Mouse (Mus musculus) forebrain, embryonic 14.5 days (tissue): ENCODE data around the gene Gm2244. TPM values are rescaled to one million over a fixed set of nuclear protein-coding genes. Genes with fewer than 3 reads are reported as not detected.
"Not testable (repeated sequence)": the region's sequence is repeated elsewhere in the genome, so short reads cannot be mapped to it uniquely, and the experiment has no call there.

ENCODE experiments used
- ATAC-seq: fragments of 200-750 bp; cut with Nextera tagmentation; 2 replicates; pipeline ENCODE4 v1.8.0; 2017; ENCODE audit warnings: mild to moderate bottlenecking, moderate library complexity
- DNase-seq: peaks from one replicate; pipeline ENCODE4 v3.0.0-alpha.2; 2015; ENCODE audit warnings: low spot score
- H3K27ac ChIP-seq: fragments of 300-500 bp; sonication (generic); 2 replicates; pipeline ENCODE4 v1.5.1; 2014; ENCODE audit warnings: low read depth, mild to moderate bottlenecking, control low read depth, low read length, moderate library complexity
- H3K27me3 ChIP-seq: fragments of 300-500 bp; sonication (generic); replicated peaks from 2 replicates; pipeline ENCODE4 v1.6.1; 2014; ENCODE audit warnings: low read length, control low read depth, mixed read lengths; ENCODE audit not compliant: control insufficient read depth, insufficient read depth
- H3K36me3 ChIP-seq: fragments of 300-500 bp; sonication (generic); 2 replicates; pipeline ENCODE4 v1.6.1; 2014; ENCODE audit warnings: low read length, control low read depth; ENCODE audit not compliant: control insufficient read depth, insufficient read depth
- H3K4me1 ChIP-seq: fragments of 300-500 bp; sonication (generic); 2 replicates; pipeline ENCODE4 v1.6.1; 2014; ENCODE audit warnings: antibody characterized with exemption, low read length, control low read depth; ENCODE audit not compliant: control insufficient read depth, insufficient read depth
- H3K4me2 ChIP-seq: fragments of 300-500 bp; sonication (generic); 2 replicates; pipeline ENCODE4 v1.6.1; 2014; ENCODE audit warnings: mild to moderate bottlenecking, control low read depth, low read length
- H3K4me3 ChIP-seq: fragments of 300-500 bp; sonication (generic); 2 replicates; pipeline ENCODE4 v1.5.1; 2014; ENCODE audit warnings: low read depth, low read length, control low read depth
- H3K9ac ChIP-seq: fragments of 300-500 bp; sonication (generic); 2 replicates; pipeline ENCODE4 v1.6.1; 2014; ENCODE audit warnings: mild to moderate bottlenecking, low read length, control low read depth, moderate library complexity
- H3K9me3 ChIP-seq: fragments of 300-500 bp; sonication (generic); replicated peaks from 2 replicates; pipeline ENCODE4 v1.6.1; 2016; ENCODE audit warnings: low read length, control low read depth, mixed read lengths; ENCODE audit not compliant: control insufficient read depth
- WGBS: fragments of 180-500 bp; shearing (Covaris S2); extraction: QIAGEN DNeasy Blood & Tissue Kit; methylation state at CpG from one replicate; pipeline ENCODE4 v1.1.7; 2014; 5-methylcytosine and 5-hydroxymethylcytosine counted together
- polyA plus RNA-seq: library from polyadenylated mRNA; unstranded; fragments of >200 nt; fragmentation: Nextera tagmentation; extraction: Ambion mirVana; gene quantifications from 2 replicates; pipeline ENCODE4 v1.2.1, GENCODE M21; 2014

Gene Gm2244
- 0.26 and 0.48 TPM in 2 replicates for polyA plus RNA-seq

- not testable (repeated sequence) for H3K4me3 ChIP-seq, H3K9me3 ChIP-seq, H3K36me3 ChIP-seq, H3K27ac ChIP-seq, H3K4me2 ChIP-seq, H3K27me3 ChIP-seq, ATAC-seq, H3K4me1 ChIP-seq, DNase-seq, H3K9ac ChIP-seq
- WGBS: 71% methylated on average over 1 of the region's 3 CpGs
Observed at GRCm38 (mm10) chr14:19549863-19550262, at the start of gene Gm2244. Gene Gm2244 (minus strand): TSS chr14:19549963.

DNA sequence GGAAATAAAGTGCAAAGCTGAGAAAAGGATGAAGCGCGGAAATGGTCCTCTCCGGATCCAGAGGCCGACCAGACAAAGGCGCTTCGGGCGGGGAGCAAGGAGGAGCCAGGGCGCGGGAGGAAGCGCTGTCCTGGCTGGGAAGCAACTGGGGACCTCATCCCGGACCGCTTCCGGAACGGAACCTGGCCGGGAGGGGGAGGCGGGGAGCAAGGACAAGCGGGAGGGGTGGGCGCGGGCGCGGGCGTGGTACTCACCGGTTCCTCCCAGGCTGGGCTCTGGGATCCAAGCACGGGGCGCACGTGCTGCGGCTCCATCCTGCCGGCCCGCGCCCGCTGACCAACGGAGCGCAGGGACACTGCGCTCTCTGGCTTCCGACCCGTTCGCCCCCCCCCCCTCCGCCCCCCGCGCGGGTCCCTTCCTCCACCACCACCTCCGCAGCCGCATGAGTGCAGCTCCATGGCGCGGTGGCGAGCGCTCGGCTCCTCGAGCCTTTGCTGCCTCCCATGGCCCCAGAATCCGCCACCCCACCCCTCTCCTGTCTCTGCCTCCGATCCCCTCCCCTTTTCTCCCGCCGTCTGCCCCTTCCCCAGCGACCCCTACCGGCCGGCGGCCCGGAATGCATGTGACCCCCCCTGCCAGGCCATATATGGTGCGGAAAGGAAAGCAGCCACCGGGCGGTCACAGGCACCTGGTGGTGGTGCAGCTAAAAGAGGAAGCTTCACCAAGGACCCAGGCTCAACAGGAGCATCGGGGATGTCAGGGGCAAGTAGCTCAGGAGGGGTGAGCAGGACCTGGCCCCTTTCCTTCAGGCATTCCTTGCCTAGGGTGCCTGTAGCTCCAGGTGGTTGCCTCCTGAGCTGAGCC is 35.3 kb upstream of the Gm2244 start, which contains the start of gene Gm2237:
Gm2237 (minus strand) TSS at position 332 of the 864 bp plus-strand sequence.
- H3K4me3 ChIP-seq: peak within 1 kb of the TSS; percentile 40
- DNase-seq: peak; percentile 3
- not testable (repeated sequence) for H3K9me3 ChIP-seq, H3K36me3 ChIP-seq, H3K27ac ChIP-seq, ATAC-seq, H3K27me3 ChIP-seq, H3K4me1 ChIP-seq
- H3K4me2 ChIP-seq: peak within 1 kb of the TSS; percentile 36
- WGBS: 2% methylated on average over 11 of the region's 62 CpGs
- H3K9ac ChIP-seq: peak within 1 kb of the TSS; percentile 63

Other genes starting within 250 kb of the Gm2244 start
- gene Gm21738, start 131.0 kb downstream of the Gm2244 start, polyA plus RNA-seq: not detected in 2 replicates
- 4.9 and 5.1 TPM in 2 replicates for gene Gm2237, start 35.2 kb upstream of the Gm2244 start, polyA plus RNA-seq
- gene Gm5458, start 52.6 kb upstream of the Gm2244 start, polyA plus RNA-seq: not detected in 2 replicates
- gene Nid2, start 201.3 kb upstream of the Gm2244 start, polyA plus RNA-seq: 30.9 and 37.4 TPM in 2 replicates